Mouse (Mus musculus): ENCODE results near the gene Anxa11.
"Not testable (repeated sequence)": the region's sequence is repeated elsewhere in the genome, so short reads cannot be mapped to it uniquely, and the experiment has no call there.

Anxa11 gene

GRCm38 (mm10) chr14:25842688-25843003 lies 690 bp downstream of the Anxa11 start:
- peak; percentile 42 for DNase-seq

- DNase-seq, result no peak
Measured at GRCm38 (mm10) chr14:25844372-25844771, 2.4 kb downstream of the Anxa11 start.

GRCm38 (mm10) chr14:25845832-25846383 lies 4.0 kb downstream of the Anxa11 start:
- DNase-seq, result no peak

- no peak for DNase-seq
Measured at GRCm38 (mm10) chr14:25846516-25846915, 4.6 kb downstream of the Anxa11 start.

- DNase-seq, result no peak
Measured at GRCm38 (mm10) chr14:25847660-25848059, 5.7 kb downstream of the Anxa11 start.

GRCm38 (mm10) chr14:25848237-25848636 lies 6.3 kb downstream of the Anxa11 start:
- DNase-seq, result no peak

- not testable (repeated sequence) for DNase-seq
Measured at GRCm38 (mm10) chr14:25848708-25849107, 6.8 kb downstream of the Anxa11 start.

GRCm38 (mm10) chr14:25850433-25850832 lies 8.5 kb downstream of the Anxa11 start:
- no peak for DNase-seq

- DNase-seq, result no peak
Measured at GRCm38 (mm10) chr14:25851189-25851588, 9.2 kb downstream of the Anxa11 start.

- DNase-seq, result no peak
Measured at GRCm38 (mm10) chr14:25852121-25852561, 10.2 kb downstream of the Anxa11 start.

- DNase-seq, result no peak
Measured at GRCm38 (mm10) chr14:25853295-25853694, 11.3 kb downstream of the Anxa11 start.

- DNase-seq, result peak; percentile 6
Measured at GRCm38 (mm10) chr14:25853717-25854452, 11.9 kb downstream of the Anxa11 start.

GRCm38 (mm10) chr14:25855241-25855885 lies 13.4 kb downstream of the Anxa11 start:
- peak; percentile 18 for DNase-seq

- peak; percentile 36 for DNase-seq
Measured at GRCm38 (mm10) chr14:25857168-25857621, 15.2 kb downstream of the Anxa11 start.

- peak; percentile 31 for DNase-seq
Measured at GRCm38 (mm10) chr14:25857940-25858339, 16.0 kb downstream of the Anxa11 start.

GRCm38 (mm10) chr14:25861771-25862530 lies 20.0 kb downstream of the Anxa11 start:
- DNase-seq, result no peak

GRCm38 (mm10) chr14:25863721-25864120 lies 21.8 kb downstream of the Anxa11 start:
- DNase-seq, result no peak

GRCm38 (mm10) chr14:25865251-25865650 lies 23.3 kb downstream of the Anxa11 start:
- DNase-seq, result no peak

- DNase-seq, result no peak
Measured at GRCm38 (mm10) chr14:25866384-25866783, 24.4 kb downstream of the Anxa11 start.

- no peak for DNase-seq
Measured at GRCm38 (mm10) chr14:25866832-25867231, 24.9 kb downstream of the Anxa11 start.

GRCm38 (mm10) chr14:25867834-25868233 lies 25.9 kb downstream of the Anxa11 start:
- DNase-seq, result no peak

- no peak for DNase-seq
Measured at GRCm38 (mm10) chr14:25868706-25869105, 26.8 kb downstream of the Anxa11 start.

GRCm38 (mm10) chr14:25869135-25869878 lies 27.4 kb downstream of the Anxa11 start:
- no peak for DNase-seq
